10 mouse cellular contexts compared by ENCODE assay signal in genomic region chr9:116212915-116213619, GRCm38 (mm10). TPM values are rescaled to one million over a fixed set of nuclear protein-coding genes. Genes with fewer than 3 reads are reported as not detected.
DNase-seq lines count a peak whose midpoint lies in the region; ATAC-seq lines count a peak whose summit lies in the region.
"Had no signal": no experiment of that assay in that cellular context is flagged by ENCODE, and none has a peak within 500 bp of the region (broad histone marks: within the 10 kb centered on the region; RNA-seq: fewer than 3 reads in every experiment).

No protein-coding gene starts in this region.

- no peaks in the 10 kb centered on the region for H3K27me3 ChIP-seq in hindbrain, embryonic 10.5 days (ENCODE audit: insufficient read depth, poor library complexity, severe bottlenecking)
- no peaks in the 10 kb centered on the region for H3K27me3 ChIP-seq in hindbrain, embryonic 14.5 days (ENCODE audit: control insufficient read depth, insufficient read depth, low read length)
- H3K27me3 ChIP-seq in hindbrain, embryonic 13.5 days = no peaks in the 10 kb centered on the region

- H3K36me3 ChIP-seq in hindbrain, embryonic 10.5 days = no peaks in the 10 kb centered on the region
- no peaks in the 10 kb centered on the region for H3K36me3 ChIP-seq in hindbrain, embryonic 14.5 days (replicated peaks; ENCODE audit: control insufficient read depth, insufficient read depth)
- H3K36me3 ChIP-seq in hindbrain, embryonic 13.5 days = no peaks in the 10 kb centered on the region

- H3K9me3 ChIP-seq in hindbrain, embryonic 10.5 days = peaks cover 5% of the 10 kb centered on the region; the same call in 1 of the 2 replicates
- no peaks in the 10 kb centered on the region for H3K9me3 ChIP-seq in hindbrain, embryonic 14.5 days (ENCODE audit: control insufficient read depth, low read length)
- no peaks in the 10 kb centered on the region for H3K9me3 ChIP-seq in hindbrain, embryonic 13.5 days

- 51% methylated on average over 8 of the region's 8 CpGs for WGBS in hindbrain, embryonic 10.5 days
- WGBS in hindbrain, embryonic 14.5 days = 39% methylated on average over 8 of the region's 8 CpGs
- WGBS in hindbrain, embryonic 13.5 days = 50% methylated on average over 8 of the region's 8 CpGs

- ATAC-seq in hindbrain, embryonic 14.5 days (ENCODE audit: low FRiP score) = no peak
- ATAC-seq in hindbrain, embryonic 13.5 days (ENCODE audit: low FRiP score) = no peak

- H3K4me2 ChIP-seq in hindbrain, embryonic 14.5 days (replicated peaks) = no peak overlapping the region
- H3K4me2 ChIP-seq in hindbrain, embryonic 13.5 days = no peak overlapping the region

- peaks cover 25% of the 10 kb centered on the region for H3K4me1 ChIP-seq in hindbrain, embryonic 10.5 days (replicated peaks)
- H3K4me1 ChIP-seq in hindbrain, embryonic 14.5 days (replicated peaks; ENCODE audit: control insufficient read depth, insufficient read depth, low read length) = no peaks in the 10 kb centered on the region
- H3K4me1 ChIP-seq in hindbrain, embryonic 13.5 days (replicated peaks) = peaks cover 10% of the 10 kb centered on the region

- DNase-seq in hindbrain, embryonic 10.5 days (ENCODE audit: low spot score) = peak; percentile 27
- DNase-seq in hindbrain, embryonic 14.5 days (ENCODE audit: low spot score) = no peak
- peak; percentile 37 for DNase-seq in embryo, embryonic 10.5 days (ENCODE audit: low spot score)
- peak; percentile 50 for DNase-seq in lung, postnatal 25 days (ENCODE audit: low spot score)
- no peak for DNase-seq in frontal cortex, postnatal 14 days (ENCODE audit: low spot score in 2 of 2)
- DNase-seq in layer of hippocampus, adult 18-20 months (ENCODE audit: low spot score in 2 of 2) = no peak
- no peak for DNase-seq in B cell, adult 2 months
- DNase-seq: cerebellum, adult 8-10 months; thymus, postnatal 25 days had no signal

- peak overlapping the region; percentile 50 for H3K27ac ChIP-seq in hindbrain, embryonic 10.5 days
- H3K27ac ChIP-seq in hindbrain, embryonic 14.5 days = no peak overlapping the region
- peak overlapping the region; percentile 44 for H3K27ac ChIP-seq in hindbrain, embryonic 13.5 days

- H3K9ac ChIP-seq in hindbrain, embryonic 14.5 days = no peak overlapping the region
- H3K9ac ChIP-seq in hindbrain, embryonic 13.5 days = no peak overlapping the region

- H3K4me3 ChIP-seq in hindbrain, embryonic 10.5 days = no peak overlapping the region
- no peak overlapping the region for H3K4me3 ChIP-seq in hindbrain, embryonic 14.5 days (replicated peaks; ENCODE audit: low read length)
- H3K4me3 ChIP-seq in hindbrain, embryonic 13.5 days = no peak overlapping the region

RNA-seq across cellular contexts. Expression of gene Tgfbr2, which starts 37.9 kb away (rescaled TPM):
- polyA plus RNA-seq in hindbrain, embryonic 10.5 days (2016; fragmentation: Nextera tagmentation; extraction: Ambion mirVana) = 8.3 and 8.4 TPM in 2 replicates
- polyA plus RNA-seq in hindbrain, embryonic 14.5 days (2014; fragmentation: Nextera tagmentation; extraction: Ambion mirVana) = 10.9 and 11.4 TPM in 2 replicates
- polyA plus RNA-seq in hindbrain, embryonic 13.5 days (2015; fragmentation: Nextera tagmentation; extraction: Ambion mirVana) = 8.9 and 9.0 TPM in 2 replicates
- total RNA-seq in layer of hippocampus, adult 18-20 months (2021) = 10 to 100 TPM in 1 of 2 experiments, 1 to 10 TPM in 1; 9.6 to 11.2 TPM

Comparison
In these comparisons a context has a peak if more than half of its experiments do, and no peak if none do; other contexts are left out.
1. DNase-seq: peak in hindbrain, embryonic 10.5 days (single experiment), embryo, embryonic 10.5 days (single experiment) and lung, postnatal 25 days (single experiment); none in hindbrain, embryonic 14.5 days (single experiment), frontal cortex, postnatal 14 days (0 of 2), layer of hippocampus, adult 18-20 months (0 of 2) and B cell, adult 2 months (0 of 2).